Mouse (Mus musculus) hindbrain, postnatal 0 days (tissue): ENCODE results near the gene Usp46. TPM values are rescaled to one million over a fixed set of nuclear protein-coding genes. Genes with fewer than 3 reads are reported as not detected.

Experiments used
- ATAC-seq: fragments of 200-750 bp; cut with Nextera tagmentation; 2 replicates; pipeline ENCODE4 v1.8.0; 2017; ENCODE audit warnings: mild to moderate bottlenecking, moderate TSS enrichment, moderate library complexity
- DNase-seq: peaks from one replicate; pipeline ENCODE4 v3.0.0-alpha.2; 2015; ENCODE audit warnings: low spot score
- H3K27ac ChIP-seq: fragments of 300-500 bp; sonication (generic); 2 replicates; pipeline ENCODE4 v1.5.1; 2014; ENCODE audit warnings: mild to moderate bottlenecking
- H3K27me3 ChIP-seq: fragments of 300-500 bp; sonication (generic); 2 replicates; pipeline ENCODE4 v1.6.1; 2014; ENCODE audit warnings: low read length, mixed read lengths; ENCODE audit not compliant: insufficient read depth
- H3K36me3 ChIP-seq: fragments of 300-500 bp; sonication (generic); 2 replicates; pipeline ENCODE4 v1.6.1; 2014; ENCODE audit warnings: low read length, mixed read lengths; ENCODE audit not compliant: insufficient read depth
- H3K4me1 ChIP-seq: fragments of 300-500 bp; sonication (generic); 2 replicates; pipeline ENCODE4 v1.6.1; 2014; ENCODE audit warnings: antibody characterized with exemption, low read length, mixed read lengths; ENCODE audit not compliant: insufficient read depth
- H3K4me2 ChIP-seq: fragments of 300-500 bp; sonication (generic); 2 replicates; pipeline ENCODE4 v1.6.1; 2014; ENCODE audit warnings: low read depth, mild to moderate bottlenecking, low read length, moderate library complexity, mixed read lengths
- H3K4me3 ChIP-seq: fragments of 300-500 bp; sonication (generic); 2 replicates; pipeline ENCODE4 v1.5.1; 2014; ENCODE audit warnings: low read length
- H3K9ac ChIP-seq: fragments of 300-500 bp; sonication (generic); replicated peaks from 2 replicates; pipeline ENCODE4 v1.6.1; 2014; ENCODE audit warnings: mild to moderate bottlenecking, low read length, moderate library complexity, mixed read lengths
- H3K9me3 ChIP-seq: fragments of 300-500 bp; sonication (generic); 2 replicates; pipeline ENCODE4 v1.6.1; 2016; ENCODE audit warnings: low read length, mixed read lengths
- CTCF ChIP-seq: IDR thresholded peaks from 2 replicates; pipeline ENCODE4 v1.5.1; 2016; ENCODE audit warnings: antibody characterized with exemption, control low read depth, low read depth
- WGBS: fragments of 180-500 bp; shearing (Covaris S2); extraction: QIAGEN DNeasy Blood & Tissue Kit; methylation state at CpG from one replicate; pipeline ENCODE4 v1.1.7; 2014; 5-methylcytosine and 5-hydroxymethylcytosine counted together
- polyA plus RNA-seq: library from polyadenylated mRNA; unstranded; fragments of >200 nt; fragmentation: Nextera tagmentation; extraction: Ambion mirVana; gene quantifications from 2 replicates; pipeline ENCODE4 v1.2.1, GENCODE M21; 2015
- total RNA-seq: library from RNA; depleted of rRNA; stranded (reverse); fragments of >200 nt; gene quantifications from 2 replicates; pipeline ENCODE4 v1.2.3, GENCODE M21; 2014

Usp46 gene
- total and polyA plus RNA-seq, 2 experiments from 2014 or later = 39.1 to 65.4 TPM

GRCm38 (mm10) chr5:74097116-74097853 lies 29.1 kb upstream of the Usp46 start:
- ATAC-seq (no peak), DNase-seq (no peak)
- Histone ChIP-seq H3K27ac (no peak overlapping the region), H3K9ac (no peak overlapping the region), H3K9me3 (no peaks in the 10 kb centered on the region), H3K4me2 (no peak overlapping the region), H3K4me3 (no peak overlapping the region), H3K4me1 (peaks cover 5% of the 10 kb centered on the region), H3K36me3 (no peaks in the 10 kb centered on the region), H3K27me3 (no peaks in the 10 kb centered on the region)
- TF ChIP-seq CTCF = no peak
- WGBS = 90% methylated on average over 11 of the region's 11 CpGs

GRCm38 (mm10) chr5:74096060-74096459 lies 27.8 kb upstream of the Usp46 start:
- WGBS = 100% methylated on average over 1 of the region's 1 CpGs
- H3K27ac ChIP-seq = no peak overlapping the region

GRCm38 (mm10) chr5:74095611-74096010 lies 27.4 kb upstream of the Usp46 start:
- no peak overlapping the region for H3K27ac ChIP-seq
- H3K4me2 ChIP-seq = no peak overlapping the region
- DNase-seq (no peak), ATAC-seq (no peak)
- no peak for TF ChIP-seq CTCF
- H3K4me1 ChIP-seq = peaks cover 5% of the 10 kb centered on the region
- H3K4me3 ChIP-seq = no peak overlapping the region
- H3K9me3 ChIP-seq = no peaks in the 10 kb centered on the region
- no peak overlapping the region for H3K9ac ChIP-seq
- 92% methylated on average over 2 of the region's 2 CpGs for WGBS
- no peaks in the 10 kb centered on the region for H3K27me3 ChIP-seq
- H3K36me3 ChIP-seq = no peaks in the 10 kb centered on the region

More at GRCm38 (mm10) chr5:74096060-74096459, 27.8 kb upstream of the Usp46 start:
- no peaks in the 10 kb centered on the region for H3K9me3 ChIP-seq
- TF ChIP-seq CTCF = no peak
- H3K4me3 ChIP-seq = no peak overlapping the region
- H3K4me1 ChIP-seq = peaks cover 5% of the 10 kb centered on the region
- H3K27me3 ChIP-seq = no peaks in the 10 kb centered on the region
- H3K36me3 ChIP-seq = no peaks in the 10 kb centered on the region
- H3K9ac ChIP-seq = no peak overlapping the region
- no peak overlapping the region for H3K4me2 ChIP-seq
- ATAC-seq (no peak), DNase-seq (no peak)

GRCm38 (mm10) chr5:74094841-74095437 lies 26.7 kb upstream of the Usp46 start:
- 86% methylated on average over 8 of the region's 8 CpGs for WGBS
- DNase-seq (no peak), ATAC-seq (no peak)
- Histone ChIP-seq H3K9me3 (no peaks in the 10 kb centered on the region), H3K4me1 (peaks cover 5% of the 10 kb centered on the region), H3K27ac (no peak overlapping the region), H3K4me3 (no peak overlapping the region), H3K27me3 (no peaks in the 10 kb centered on the region), H3K4me2 (0 out of 2 replicates have a peak overlapping the region, but pooled peaks have one; percentile 77), H3K36me3 (no peaks in the 10 kb centered on the region), H3K9ac (no peak overlapping the region)
- no peak for TF ChIP-seq CTCF

GRCm38 (mm10) chr5:74093556-74094428 lies 25.6 kb upstream of the Usp46 start:
- Histone ChIP-seq H3K36me3 (no peaks in the 10 kb centered on the region), H3K9ac (peak overlapping the region; percentile 85), H3K4me2 (peak overlapping the region; percentile 77), H3K4me1 (peaks cover 5% of the 10 kb centered on the region), H3K4me3 (peak overlapping the region; percentile 73), H3K9me3 (no peaks in the 10 kb centered on the region), H3K27ac (peak overlapping the region; percentile 88), H3K27me3 (no peaks in the 10 kb centered on the region)
- no peak for DNase-seq
- WGBS = 24% methylated on average over 11 of the region's 11 CpGs
- no peak for ATAC-seq
- TF ChIP-seq CTCF = no peak

GRCm38 (mm10) chr5:74092833-74093555 lies 24.8 kb upstream of the Usp46 start:
- under 1% methylated on average over 57 of the region's 57 CpGs for WGBS
- DNase-seq = peak; percentile 97

More at GRCm38 (mm10) chr5:74092833-74093555, 24.8 kb upstream of the Usp46 start:
- Histone ChIP-seq H3K9ac (peak overlapping the region; percentile 85), H3K27me3 (no peaks in the 10 kb centered on the region), H3K27ac (peak overlapping the region; percentile 88), H3K4me1 (peaks cover 5% of the 10 kb centered on the region), H3K36me3 (no peaks in the 10 kb centered on the region), H3K4me3 (peak overlapping the region; percentile 73), H3K4me2 (peak overlapping the region; percentile 77), H3K9me3 (no peaks in the 10 kb centered on the region)
- 0 out of 2 replicates have a peak, but pooled peaks have one; percentile 0 for TF ChIP-seq CTCF
- ATAC-seq = peak; percentile 100
